Mouse (Mus musculus) liver, embryonic 14.5 days (tissue): ENCODE measurements around the gene Satb2. TPM values are rescaled to one million over a fixed set of nuclear protein-coding genes. Genes with fewer than 3 reads are reported as not detected.

Source experiments
- ATAC-seq: fragments of 200-750 bp; cut with Nextera tagmentation; 2 replicates; pipeline ENCODE4 v1.8.0; 2017; ENCODE audit warnings: moderate number of reproducible peaks, mild to moderate bottlenecking, moderate library complexity; ENCODE audit not compliant: insufficient read depth
- DNase-seq, 3 experiments: peaks; one replicate each; pipeline ENCODE4 v3.0.0-alpha.2; 2012 to 2013; ENCODE audit warnings: low read depth in 3 of 3, low spot score in 3 of 3
- H3K27ac ChIP-seq: fragments of 300-500 bp; sonication (generic); 2 replicates; pipeline ENCODE4 v1.5.1; 2014; ENCODE audit warnings: moderate library complexity, mild to moderate bottlenecking, control low read depth, inconsistent platforms
- H3K27me3 ChIP-seq: fragments of 300-500 bp; sonication (generic); 2 replicates; pipeline ENCODE4 v1.6.1; 2014; ENCODE audit warnings: mild to moderate bottlenecking, low read length, moderate library complexity; ENCODE audit not compliant: control insufficient read depth, insufficient read depth
- H3K36me3 ChIP-seq: fragments of 300-500 bp; sonication (generic); replicated peaks from 2 replicates; pipeline ENCODE4 v1.6.1; 2014; ENCODE audit warnings: low read depth; ENCODE audit not compliant: control insufficient read depth, insufficient read depth
- H3K4me1 ChIP-seq, 2 experiments: fragments of 200-500 bp in 1 of 2; fragments of 300-500 bp in 1 of 2; sonication (generic) in 1 of 2; replicated peaks; 2 replicates each; pipeline ENCODE4 v1.6.1; 2012 to 2014; ENCODE audit warnings: antibody characterized with exemption in 1 of 2, inconsistent platforms in 1 of 2, low read length in 1 of 2; ENCODE audit not compliant: control insufficient read depth in 2 of 2, insufficient read depth in 2 of 2
- H3K4me2 ChIP-seq: fragments of 300-500 bp; sonication (generic); 2 replicates; pipeline ENCODE4 v1.6.1; 2014; ENCODE audit warnings: low read depth, mild to moderate bottlenecking, control low read depth, moderate library complexity
- H3K4me3 ChIP-seq, 2 experiments: fragments of 200-500 bp in 1 of 2; fragments of 300-500 bp in 1 of 2; sonication (generic) in 1 of 2; 2 replicates each; pipeline ENCODE4 v1.5.1; 2012 to 2014; ENCODE audit warnings: low read depth in 2 of 2, low read length in 2 of 2, mild to moderate bottlenecking in 2 of 2, control low read depth in 1 of 2, inconsistent platforms in 1 of 2, moderate library complexity in 1 of 2; ENCODE audit not compliant: insufficient read depth in 1 of 2
- H3K9ac ChIP-seq: fragments of 300-500 bp; sonication (generic); replicated peaks from 2 replicates; pipeline ENCODE4 v1.6.1; 2014; ENCODE audit warnings: mild to moderate bottlenecking, control low read depth, moderate library complexity
- H3K9me3 ChIP-seq: fragments of 300-500 bp; sonication (generic); 2 replicates; pipeline ENCODE4 v1.6.1; 2016; ENCODE audit warnings: low read length, mixed read lengths; ENCODE audit not compliant: control insufficient read depth
- CTCF ChIP-seq: IDR thresholded peaks from 2 replicates; pipeline ENCODE4 v1.5.1; 2016; ENCODE audit warnings: antibody characterized with exemption, low read depth, control low read depth
- EP300 ChIP-seq: IDR thresholded peaks from 2 replicates; pipeline ENCODE4 v1.6.1; 2016; ENCODE audit warnings: antibody characterized with exemption, low read depth
- WGBS: fragments of 180-500 bp; shearing (Covaris S2); extraction: QIAGEN DNeasy Blood & Tissue Kit; methylation state at CpG from one replicate; pipeline ENCODE4 v1.1.7; 2014; ENCODE audit not compliant: insufficient replicate concordance; 5-methylcytosine and 5-hydroxymethylcytosine counted together
- polyA plus RNA-seq, 2 experiments: library from polyadenylated mRNA; depleted of rRNA in 1 of 2; stranded (reverse) in 1 of 2; unstranded in 1 of 2; fragments of >200 nt; fragmentation: Nextera tagmentation in 1 of 2; extraction: Ambion mirVana in 1 of 2; gene quantifications; 2 replicates each; pipeline versions ENCODE4 v1.2.1 to v1.2.3; 2012 to 2014

The Satb2 gene
- polyA plus RNA-seq, 2 experiments: 0.03 TPM

GRCm38 (mm10) chr1:56958996-56959395 lies 19.5 kb downstream of the Satb2 start:
- ATAC-seq (no peak), DNase-seq (no peak)
- Histone ChIP-seq H3K4me3 (no peak overlapping the region), H3K4me1 (no peaks in the 10 kb centered on the region), H3K9me3 (no peaks in the 10 kb centered on the region), H3K9ac (no peak overlapping the region), H3K27me3 (no peaks in the 10 kb centered on the region), H3K27ac (no peak overlapping the region), H3K4me2 (no peak overlapping the region), H3K36me3 (no peaks in the 10 kb centered on the region)
- TF ChIP-seq CTCF: no peak
- no peak for TF ChIP-seq EP300
- WGBS: 51% methylated on average over 5 of the region's 5 CpGs

GRCm38 (mm10) chr1:56957942-56958341 lies 20.5 kb downstream of the Satb2 start:
- TF ChIP-seq CTCF (no peak), EP300 (no peak)
- DNase-seq (no peak), ATAC-seq (no peak)
- Histone ChIP-seq H3K27ac (no peak overlapping the region), H3K9me3 (no peaks in the 10 kb centered on the region), H3K36me3 (no peaks in the 10 kb centered on the region), H3K4me2 (no peak overlapping the region), H3K4me1 (no peaks in the 10 kb centered on the region), H3K9ac (no peak overlapping the region), H3K4me3 (no peak overlapping the region), H3K27me3 (no peaks in the 10 kb centered on the region)
- WGBS: 70% methylated on average over 7 of the region's 7 CpGs

GRCm38 (mm10) chr1:56956811-56957210 lies 21.6 kb downstream of the Satb2 start:
- DNase-seq (no peak), ATAC-seq (no peak)
- Histone ChIP-seq H3K4me2 (no peak overlapping the region), H3K27ac (no peak overlapping the region), H3K9me3 (no peaks in the 10 kb centered on the region), H3K4me3 (no peak overlapping the region), H3K36me3 (no peaks in the 10 kb centered on the region), H3K9ac (no peak overlapping the region), H3K4me1 (no peaks in the 10 kb centered on the region), H3K27me3 (no peaks in the 10 kb centered on the region)
- 60% methylated on average over 2 of the region's 2 CpGs for WGBS
- TF ChIP-seq EP300: no peak
- no peak for TF ChIP-seq CTCF

- Histone ChIP-seq H3K9ac (no peak overlapping the region), H3K27me3 (no peaks in the 10 kb centered on the region), H3K4me3 (no peak overlapping the region), H3K9me3 (no peaks in the 10 kb centered on the region), H3K4me1 (no peaks in the 10 kb centered on the region), H3K4me2 (no peak overlapping the region), H3K36me3 (no peaks in the 10 kb centered on the region), H3K27ac (no peak overlapping the region)
- no peak for TF ChIP-seq CTCF
- no peak for TF ChIP-seq EP300
- DNase-seq: no peak
- WGBS: 46% methylated on average over 12 of the region's 12 CpGs
- no peak for ATAC-seq
These were observed 22.7 kb downstream of the Satb2 start for GRCm38 (mm10) chr1:56955739-56956085.

- H3K36me3 ChIP-seq: no peaks in the 10 kb centered on the region
- WGBS: 35% methylated on average over 14 of the region's 14 CpGs
- no peak overlapping the region for H3K4me3 ChIP-seq
- no peak for TF ChIP-seq CTCF
- TF ChIP-seq EP300: no peak
- H3K4me2 ChIP-seq: no peak overlapping the region
- DNase-seq: no peak
- no peak overlapping the region for H3K9ac ChIP-seq
- no peaks in the 10 kb centered on the region for H3K27me3 ChIP-seq
- no peak overlapping the region for H3K27ac ChIP-seq
- H3K9me3 ChIP-seq: no peaks in the 10 kb centered on the region
- H3K4me1 ChIP-seq: no peaks in the 10 kb centered on the region
- ATAC-seq: no peak
These were observed 23.3 kb downstream of the Satb2 start for GRCm38 (mm10) chr1:56955055-56955738.
